Mouse (Mus musculus): Measurements from ENCODE around the gene Dbh. TPM values are rescaled to one million over a fixed set of nuclear protein-coding genes. Genes with fewer than 3 reads are reported as not detected.

The Dbh gene
- polyA plus RNA-seq, 1 experiment from 2014 or later, result 0.37 TPM

- H3K9ac ChIP-seq (replicated peaks), result no peak overlapping the region
- no peak for ATAC-seq (ENCODE audit: low FRiP score)
- H3K4me3 ChIP-seq (replicated peaks), result no peak overlapping the region
- no peaks in the 10 kb centered on the region for H3K4me1 ChIP-seq
- H3K36me3 ChIP-seq, result no peaks in the 10 kb centered on the region
- no peaks in the 10 kb centered on the region for H3K27me3 ChIP-seq (replicated peaks)
- H3K9me3 ChIP-seq (replicated peaks), result no peaks in the 10 kb centered on the region
- 73% methylated on average over 7 of the region's 7 CpGs for WGBS
- H3K27ac ChIP-seq (replicated peaks), result no peak overlapping the region
- H3K4me2 ChIP-seq, result no peak overlapping the region
These were observed 61.5 kb downstream of the Dbh start for GRCm38 (mm10) chr2:27226572-27226971.

GRCm38 (mm10) chr2:27228809-27229480 is 63.9 kb downstream of the Dbh start:
- WGBS, result 68% methylated on average over 5 of the region's 5 CpGs
- no peak for ATAC-seq (ENCODE audit: low FRiP score)
- H3K9ac ChIP-seq (replicated peaks), result no peak overlapping the region
- no peaks in the 10 kb centered on the region for H3K36me3 ChIP-seq
- no peak overlapping the region for H3K4me2 ChIP-seq
- no peak overlapping the region for H3K27ac ChIP-seq (replicated peaks)
- no peak overlapping the region for H3K4me3 ChIP-seq (replicated peaks)
- H3K9me3 ChIP-seq (replicated peaks), result no peaks in the 10 kb centered on the region
- H3K27me3 ChIP-seq (replicated peaks), result no peaks in the 10 kb centered on the region
- H3K4me1 ChIP-seq, result peaks cover 6% of the 10 kb centered on the region; the same call in 1 of the 2 replicates

- Histone ChIP-seq H3K9ac (replicated peaks) (no peak overlapping the region), H3K4me1 (peaks cover 6% of the 10 kb centered on the region; the same call in 1 of the 2 replicates), H3K27ac (replicated peaks) (no peak overlapping the region), H3K36me3 (no peaks in the 10 kb centered on the region), H3K27me3 (replicated peaks) (no peaks in the 10 kb centered on the region), H3K4me3 (replicated peaks) (no peak overlapping the region), H3K4me2 (no peak overlapping the region), H3K9me3 (replicated peaks) (no peaks in the 10 kb centered on the region)
- 50% methylated on average over 2 of the region's 2 CpGs for WGBS
- ATAC-seq (ENCODE audit: low FRiP score), result no peak
These were observed 64.6 kb downstream of the Dbh start for GRCm38 (mm10) chr2:27229481-27230105.

- no peaks in the 10 kb centered on the region for H3K9me3 ChIP-seq (replicated peaks)
- 29% methylated on average over 7 of the region's 7 CpGs for WGBS
- no peak overlapping the region for H3K9ac ChIP-seq (replicated peaks)
- H3K27ac ChIP-seq (replicated peaks), result no peak overlapping the region
- H3K4me1 ChIP-seq, result peaks cover 6% of the 10 kb centered on the region; the same call in 1 of the 2 replicates
- no peak for ATAC-seq (ENCODE audit: low FRiP score)
- H3K4me2 ChIP-seq, result no peak overlapping the region
- no peak overlapping the region for H3K4me3 ChIP-seq (replicated peaks)
- no peaks in the 10 kb centered on the region for H3K36me3 ChIP-seq
- H3K27me3 ChIP-seq (replicated peaks), result no peaks in the 10 kb centered on the region
These were observed 67.3 kb downstream of the Dbh start for GRCm38 (mm10) chr2:27232376-27232775.

Other genes with a start within 250 kb of the Dbh start
- gene Surf2, start 248.9 kb upstream of the Dbh start, polyA plus RNA-seq (2015; fragmentation: Nextera tagmentation; extraction: Ambion mirVana), result 56.6 and 58.4 TPM in 2 replicates
- 89.2 and 97.5 TPM in 2 replicates for gene Surf1, start 248.7 kb upstream of the Dbh start, polyA plus RNA-seq (2015; fragmentation: Nextera tagmentation; extraction: Ambion mirVana)
- 110 and 126 TPM in 2 replicates for gene Surf4, start 231.3 kb upstream of the Dbh start, polyA plus RNA-seq (2015; fragmentation: Nextera tagmentation; extraction: Ambion mirVana)
- 0.13 and 0.61 TPM in 2 replicates for gene Stkld1, start 231.2 kb upstream of the Dbh start, polyA plus RNA-seq (2015; fragmentation: Nextera tagmentation; extraction: Ambion mirVana)
- gene Rexo4, start 200.8 kb upstream of the Dbh start, polyA plus RNA-seq (2015; fragmentation: Nextera tagmentation; extraction: Ambion mirVana), result 38.0 and 39.2 TPM in 2 replicates
- 0.09 TPM in 1 of 2 replicates, not detected in the other for gene Adamts13, start 191.8 kb upstream of the Dbh start, polyA plus RNA-seq (2015; fragmentation: Nextera tagmentation; extraction: Ambion mirVana)
- gene Cacfd1, start 155.3 kb upstream of the Dbh start, polyA plus RNA-seq (2015; fragmentation: Nextera tagmentation; extraction: Ambion mirVana), result 98.5 and 103 TPM in 2 replicates
- gene Slc2a6, start 137.2 kb upstream of the Dbh start, polyA plus RNA-seq (2015; fragmentation: Nextera tagmentation; extraction: Ambion mirVana), result 17.2 and 20.0 TPM in 2 replicates
- 2.5 and 3.4 TPM in 2 replicates for gene Mymk, start 93.1 kb upstream of the Dbh start, polyA plus RNA-seq (2015; fragmentation: Nextera tagmentation; extraction: Ambion mirVana)
- gene Adamtsl2, start 85.9 kb upstream of the Dbh start, polyA plus RNA-seq (2015; fragmentation: Nextera tagmentation; extraction: Ambion mirVana), result 7.2 and 7.7 TPM in 2 replicates
- gene Fam163b, start 22.7 kb upstream of the Dbh start, polyA plus RNA-seq (2015; fragmentation: Nextera tagmentation; extraction: Ambion mirVana), result 10.1 and 10.3 TPM in 2 replicates
- 5.9 and 8.0 TPM in 2 replicates for gene Sardh, start 83.1 kb downstream of the Dbh start, polyA plus RNA-seq (2015; fragmentation: Nextera tagmentation; extraction: Ambion mirVana)

Measured in neural tube, embryonic 15.5 days (tissue).